Mouse (Mus musculus): Measurements from ENCODE around the gene Tmem14c. TPM values are rescaled to one million over a fixed set of nuclear protein-coding genes. Genes with fewer than 3 reads are reported as not detected.
"Not testable (repeated sequence)": the region's sequence is repeated elsewhere in the genome, so short reads cannot be mapped to it uniquely, and the experiment has no call there.

The Tmem14c gene
- total and polyA plus RNA-seq, 3 experiments, result 140 to 183 (median 178) TPM

DNA sequence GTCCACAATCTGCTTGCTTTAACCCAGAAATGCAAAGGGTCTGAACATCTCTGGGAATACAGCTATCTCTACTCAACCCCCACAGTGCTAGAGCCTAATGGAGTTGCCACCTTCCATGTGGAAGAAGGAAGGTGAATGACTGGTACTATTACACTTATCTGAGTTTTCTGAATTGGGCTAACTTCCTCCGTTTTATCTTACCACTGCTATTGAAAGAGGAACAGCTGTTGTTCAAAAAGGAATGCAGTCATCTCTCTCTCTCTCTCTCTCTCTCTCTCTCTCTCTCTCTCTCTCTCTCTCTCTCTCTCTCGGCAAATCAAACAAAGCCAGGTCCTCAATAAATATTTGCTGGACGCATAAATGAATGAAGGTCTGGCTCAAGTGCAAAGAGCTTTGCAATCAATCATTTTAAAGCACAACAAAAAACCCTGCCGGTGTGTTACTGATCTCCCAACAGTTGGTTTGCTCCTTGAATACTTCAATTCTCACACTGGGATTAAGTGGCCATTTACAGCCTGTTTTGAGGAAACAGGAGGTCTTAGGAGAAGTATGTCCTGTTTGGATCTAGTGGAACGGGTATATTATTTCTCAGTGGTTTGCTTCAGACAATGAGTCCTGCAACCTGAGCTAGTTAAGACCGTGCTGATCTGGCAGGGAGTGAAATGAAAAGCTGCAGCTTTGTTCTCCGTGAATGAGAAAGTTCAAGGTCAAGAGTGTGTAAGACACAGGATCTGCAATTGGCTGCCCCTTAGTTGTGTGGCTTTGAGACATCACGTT is 21.4 kb upstream of the Tmem14c start:
- H3K9me3 ChIP-seq (replicated peaks; ENCODE audit: low read length), result no peaks in the 10 kb centered on the region
- dilution Hi-C loops (cut with MboI; ENCODE audit: extremely low pct_ligation_motif_present, extremely low pct_unique_long_range_greater_than_20kb, low sequenced_read_pairs) (no loop called here), in situ Hi-C loops (cut with MboI; ENCODE audit: low pct_ligation_motif_present, low pct_unique_long_range_greater_than_20kb, low sequenced_read_pairs) (no loop called here)
- peaks cover 0 to 3% of the 10 kb centered on the region in 2 experiments; a peak in 1 of 4 replicates for H3K4me1 ChIP-seq (ENCODE audit: control insufficient read depth in 1 of 2, insufficient read depth in 2 of 2)
- no peak overlapping the region for H3K4me3 ChIP-seq (replicated peaks in 1 of 3; ENCODE audit: low read depth in 2 of 3, low read length in 2 of 3, poor library complexity in 1 of 3)
- no peaks in the 10 kb centered on the region for H3K36me3 ChIP-seq (replicated peaks in 1 of 2; ENCODE audit: control insufficient read depth in 1 of 2, insufficient read depth in 1 of 2, low read length in 1 of 2)
- no peaks in the 10 kb centered on the region for H3K27me3 ChIP-seq (replicated peaks)
- no peak overlapping the region for H3K9ac ChIP-seq (ENCODE audit: insufficient read depth, low read depth)
- H3K79me2 ChIP-seq (replicated peaks; ENCODE audit: control insufficient read depth, extremely low read depth, insufficient read depth, poor library complexity, severe bottlenecking), result no peaks in the 10 kb centered on the region
- H3K4me2 ChIP-seq (ENCODE audit: insufficient read depth, low read depth, poor library complexity, severe bottlenecking), result no peak overlapping the region
- no peak for DNase-seq (ENCODE audit: extremely low read depth)
- no peak overlapping the region for H3K27ac ChIP-seq (ENCODE audit: insufficient read depth, low read depth)
- TF ChIP-seq ZNF384 (IDR thresholded peaks at IDR 0.05; ENCODE audit: low read depth, low read length) (no peak), USF1 (IDR thresholded peaks at IDR 0.05; ENCODE audit: low read depth, low read length) (no peak), MXI1 (IDR thresholded peaks at IDR 0.05; ENCODE audit: low read depth, low read length) (no peak), ETS1 (conservative IDR thresholded peaks at IDR 0.05; ENCODE audit: low read depth, low read length) (no peak), MAZ (IDR thresholded peaks at IDR 0.05; ENCODE audit: low read depth, low read length) (no peak), PAX5 (IDR thresholded peaks at IDR 0.05; ENCODE audit: low read length) (no peak), CHD1 (IDR thresholded peaks at IDR 0.05; ENCODE audit: low read depth, low read length) (no peak), RAD21 (IDR thresholded peaks at IDR 0.05; ENCODE audit: low read depth, low read length) (no peak)

DNA sequence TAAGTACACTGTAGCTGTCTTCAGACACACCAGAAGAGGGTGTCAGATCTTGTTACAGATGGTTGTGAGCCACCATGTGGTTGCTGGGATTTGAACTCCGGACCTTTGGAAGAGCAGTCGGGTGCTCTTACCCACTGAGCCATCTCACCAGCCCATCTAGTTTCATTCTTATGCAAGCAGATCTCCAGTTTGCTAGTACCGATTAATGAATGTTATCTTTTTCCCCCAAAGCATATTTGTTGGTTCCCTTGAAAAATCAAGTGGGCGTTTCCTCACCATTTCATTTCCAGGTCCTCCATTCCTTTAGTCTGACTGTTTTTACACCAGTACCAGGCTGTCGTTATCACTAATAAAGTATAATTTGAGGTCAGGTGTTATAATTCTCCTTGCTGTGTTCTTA is 17.6 kb upstream of the Tmem14c start:
- H3K27me3 ChIP-seq (replicated peaks); DNase-seq (ENCODE audit: extremely low read depth); dilution Hi-C loops (cut with MboI; ENCODE audit: extremely low pct_ligation_motif_present, extremely low pct_unique_long_range_greater_than_20kb, low sequenced_read_pairs); H3K36me3 ChIP-seq (replicated peaks in 1 of 2; ENCODE audit: control insufficient read depth in 1 of 2, insufficient read depth in 1 of 2, low read length in 1 of 2); H3K4me2 ChIP-seq (ENCODE audit: insufficient read depth, low read depth, poor library complexity, severe bottlenecking); in situ Hi-C loops (cut with MboI; ENCODE audit: low pct_ligation_motif_present, low pct_unique_long_range_greater_than_20kb, low sequenced_read_pairs); H3K9me3 ChIP-seq (replicated peaks; ENCODE audit: low read length); H3K4me3 ChIP-seq (replicated peaks in 1 of 3; ENCODE audit: low read depth in 2 of 3, low read length in 2 of 3, poor library complexity in 1 of 3); H3K9ac ChIP-seq (ENCODE audit: insufficient read depth, low read depth); H3K27ac ChIP-seq (ENCODE audit: insufficient read depth, low read depth): not testable (repeated sequence)
- peaks cover 20% of the 10 kb centered on the region for H3K79me2 ChIP-seq (replicated peaks; ENCODE audit: control insufficient read depth, extremely low read depth, insufficient read depth, poor library complexity, severe bottlenecking)
- peaks cover 3 to 19% of the 10 kb centered on the region in 2 experiments; a peak in 3 of 4 replicates for H3K4me1 ChIP-seq (ENCODE audit: control insufficient read depth in 1 of 2, insufficient read depth in 2 of 2)

DNA sequence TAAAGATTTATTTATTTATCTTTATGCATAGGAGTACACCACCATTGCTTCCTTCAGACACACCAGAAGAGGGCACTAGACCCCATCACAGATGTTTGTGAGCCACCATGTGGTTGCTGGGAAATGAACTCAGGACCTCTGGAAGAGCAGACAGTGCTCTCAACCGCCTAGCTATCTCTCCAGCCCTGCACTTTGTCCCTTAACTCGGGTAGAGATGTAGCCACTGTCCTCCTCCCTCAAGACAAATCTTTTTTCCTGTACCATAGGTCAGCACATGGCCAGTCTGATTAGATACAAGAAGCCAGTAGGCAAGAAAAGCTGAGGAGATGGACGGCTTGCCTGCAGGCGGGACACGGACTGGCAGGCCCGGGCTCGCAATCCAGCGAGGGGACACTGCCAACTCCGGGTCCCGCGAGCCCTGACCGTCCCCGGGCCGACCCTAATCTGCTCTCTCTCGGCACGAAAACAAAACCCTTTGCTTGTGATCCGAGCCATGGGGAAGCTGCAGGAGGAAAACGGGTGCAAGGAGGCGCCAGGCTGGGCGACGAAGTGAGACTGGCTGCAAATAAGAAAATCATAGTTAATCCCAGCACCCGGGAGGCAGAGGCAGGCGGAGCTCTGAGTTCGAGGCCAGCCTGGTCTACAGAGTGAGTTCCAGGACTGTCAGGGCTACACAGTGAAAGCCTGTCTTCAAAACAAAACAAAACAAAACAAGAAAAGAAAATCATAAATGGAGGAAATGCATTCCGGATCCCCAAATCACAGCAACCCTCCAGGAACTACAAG is 15.8 kb upstream of the Tmem14c start:
- Histone ChIP-seq H3K27ac (ENCODE audit: insufficient read depth, low read depth) (peak overlapping the region; percentile 40), H3K27me3 (replicated peaks) (no peaks in the 10 kb centered on the region), H3K4me2 (ENCODE audit: insufficient read depth, low read depth, poor library complexity, severe bottlenecking) (peak overlapping the region; percentile 83), H3K4me1 (ENCODE audit: control insufficient read depth in 1 of 2, insufficient read depth in 2 of 2) (peaks cover 3 to 19% of the 10 kb centered on the region in 2 experiments; a peak in 3 of 4 replicates), H3K9ac (ENCODE audit: insufficient read depth, low read depth) (peak overlapping the region; percentile 76), H3K79me2 (replicated peaks; ENCODE audit: control insufficient read depth, extremely low read depth, insufficient read depth, poor library complexity, severe bottlenecking) (peaks cover 31% of the 10 kb centered on the region), H3K4me3 (replicated peaks in 1 of 3; ENCODE audit: low read depth in 2 of 3, low read length in 2 of 3, poor library complexity in 1 of 3) (peak overlapping the region; percentile 92 to 100 (median 98)), H3K9me3 (replicated peaks; ENCODE audit: low read length) (no peaks in the 10 kb centered on the region), H3K36me3 (replicated peaks in 1 of 2; ENCODE audit: control insufficient read depth in 1 of 2, insufficient read depth in 1 of 2, low read length in 1 of 2) (peaks cover 8 to 24% of the 10 kb centered on the region in 2 experiments)
- TF ChIP-seq MAFK (IDR thresholded peaks at IDR 0.05; ENCODE audit: insufficient replicate concordance, low read length) (no peak), TBP (conservative IDR thresholded peaks at IDR 0.05; ENCODE audit: low read depth, low read length) (no peak), CTCF (conservative IDR thresholded peaks at IDR 0.05 in 1 of 2, IDR thresholded peaks at IDR 0.05 in 1 of 2; ENCODE audit: low read depth in 2 of 2, low read length in 2 of 2) (peak in 1 of 2 experiments; percentile 59; a peak in 2 of 4 replicates), RAD21 (IDR thresholded peaks at IDR 0.05; ENCODE audit: low read depth, low read length) (no peak), JUN (IDR thresholded peaks at IDR 0.05; ENCODE audit: insufficient read depth, low read depth, low read length) (no peak), MEF2A (IDR thresholded peaks at IDR 0.05; ENCODE audit: borderline replicate concordance, low read depth, low read length) (no peak), IRF4 (IDR thresholded peaks at IDR 0.05; ENCODE audit: low read depth, low read length) (no peak), TCF12 (IDR thresholded peaks at IDR 0.05; ENCODE audit: low read depth, low read length) (no peak), ZC3H11A (IDR thresholded peaks at IDR 0.05; ENCODE audit: low read depth, low read length) (no peak), MYC (IDR thresholded peaks at IDR 0.05; ENCODE audit: low read depth, low read length) (peak; percentile 28; the same call in 1 of the 2 replicates), USF1 (IDR thresholded peaks at IDR 0.05; ENCODE audit: low read depth, low read length) (no peak), SIN3A (IDR thresholded peaks at IDR 0.05; ENCODE audit: low read length) (no peak)
- peak; percentile 42 for DNase-seq (ENCODE audit: extremely low read depth)
- dilution Hi-C loops (cut with MboI; ENCODE audit: extremely low pct_ligation_motif_present, extremely low pct_unique_long_range_greater_than_20kb, low sequenced_read_pairs), result no loop called here
- in situ Hi-C loops (cut with MboI; ENCODE audit: low pct_ligation_motif_present, low pct_unique_long_range_greater_than_20kb, low sequenced_read_pairs), result loop anchor here (25.0 kb wide), 2 partner anchors 237 to 587 kb away; partner anchors contain the start of gene Smim13

All from CH12.LX (cell line).